Mouse (Mus musculus) liver, embryonic 14.5 days (tissue): ENCODE results near the gene Cd28. TPM values are rescaled to one million over a fixed set of nuclear protein-coding genes. Genes with fewer than 3 reads are reported as not detected.

Experiments
- ATAC-seq: fragments of 200-750 bp; cut with Nextera tagmentation; 2 replicates; pipeline ENCODE4 v1.8.0; 2017; ENCODE audit warnings: moderate number of reproducible peaks, mild to moderate bottlenecking, moderate library complexity; ENCODE audit not compliant: insufficient read depth
- DNase-seq, 3 experiments: peaks; one replicate each; pipeline ENCODE4 v3.0.0-alpha.2; 2012 to 2013; ENCODE audit warnings: low read depth in 3 of 3, low spot score in 3 of 3
- H3K27ac ChIP-seq: fragments of 300-500 bp; sonication (generic); 2 replicates; pipeline ENCODE4 v1.5.1; 2014; ENCODE audit warnings: moderate library complexity, mild to moderate bottlenecking, control low read depth, inconsistent platforms
- H3K27me3 ChIP-seq: fragments of 300-500 bp; sonication (generic); 2 replicates; pipeline ENCODE4 v1.6.1; 2014; ENCODE audit warnings: mild to moderate bottlenecking, low read length, moderate library complexity; ENCODE audit not compliant: control insufficient read depth, insufficient read depth
- H3K36me3 ChIP-seq: fragments of 300-500 bp; sonication (generic); replicated peaks from 2 replicates; pipeline ENCODE4 v1.6.1; 2014; ENCODE audit warnings: low read depth; ENCODE audit not compliant: control insufficient read depth, insufficient read depth
- H3K4me1 ChIP-seq, 2 experiments: fragments of 200-500 bp in 1 of 2; fragments of 300-500 bp in 1 of 2; sonication (generic) in 1 of 2; replicated peaks; 2 replicates each; pipeline ENCODE4 v1.6.1; 2012 to 2014; ENCODE audit warnings: antibody characterized with exemption in 1 of 2, inconsistent platforms in 1 of 2, low read length in 1 of 2; ENCODE audit not compliant: control insufficient read depth in 2 of 2, insufficient read depth in 2 of 2
- H3K4me2 ChIP-seq: fragments of 300-500 bp; sonication (generic); 2 replicates; pipeline ENCODE4 v1.6.1; 2014; ENCODE audit warnings: low read depth, mild to moderate bottlenecking, control low read depth, moderate library complexity
- H3K4me3 ChIP-seq, 2 experiments: fragments of 200-500 bp in 1 of 2; fragments of 300-500 bp in 1 of 2; sonication (generic) in 1 of 2; 2 replicates each; pipeline ENCODE4 v1.5.1; 2012 to 2014; ENCODE audit warnings: low read depth in 2 of 2, low read length in 2 of 2, mild to moderate bottlenecking in 2 of 2, control low read depth in 1 of 2, inconsistent platforms in 1 of 2, moderate library complexity in 1 of 2; ENCODE audit not compliant: insufficient read depth in 1 of 2
- H3K9ac ChIP-seq: fragments of 300-500 bp; sonication (generic); replicated peaks from 2 replicates; pipeline ENCODE4 v1.6.1; 2014; ENCODE audit warnings: mild to moderate bottlenecking, control low read depth, moderate library complexity
- H3K9me3 ChIP-seq: fragments of 300-500 bp; sonication (generic); 2 replicates; pipeline ENCODE4 v1.6.1; 2016; ENCODE audit warnings: low read length, mixed read lengths; ENCODE audit not compliant: control insufficient read depth
- CTCF ChIP-seq: IDR thresholded peaks from 2 replicates; pipeline ENCODE4 v1.5.1; 2016; ENCODE audit warnings: antibody characterized with exemption, low read depth, control low read depth
- EP300 ChIP-seq: IDR thresholded peaks from 2 replicates; pipeline ENCODE4 v1.6.1; 2016; ENCODE audit warnings: antibody characterized with exemption, low read depth
- WGBS: fragments of 180-500 bp; shearing (Covaris S2); extraction: QIAGEN DNeasy Blood & Tissue Kit; methylation state at CpG from one replicate; pipeline ENCODE4 v1.1.7; 2014; ENCODE audit not compliant: insufficient replicate concordance; 5-methylcytosine and 5-hydroxymethylcytosine counted together
- polyA plus RNA-seq, 2 experiments: library from polyadenylated mRNA; depleted of rRNA in 1 of 2; stranded (reverse) in 1 of 2; unstranded in 1 of 2; fragments of >200 nt; fragmentation: Nextera tagmentation in 1 of 2; extraction: Ambion mirVana in 1 of 2; gene quantifications; 2 replicates each; pipeline versions ENCODE4 v1.2.1 to v1.2.3; 2012 to 2014

Cd28 gene
- polyA plus RNA-seq, 2 experiments = 0.04 TPM; not detected in 1

DNA sequence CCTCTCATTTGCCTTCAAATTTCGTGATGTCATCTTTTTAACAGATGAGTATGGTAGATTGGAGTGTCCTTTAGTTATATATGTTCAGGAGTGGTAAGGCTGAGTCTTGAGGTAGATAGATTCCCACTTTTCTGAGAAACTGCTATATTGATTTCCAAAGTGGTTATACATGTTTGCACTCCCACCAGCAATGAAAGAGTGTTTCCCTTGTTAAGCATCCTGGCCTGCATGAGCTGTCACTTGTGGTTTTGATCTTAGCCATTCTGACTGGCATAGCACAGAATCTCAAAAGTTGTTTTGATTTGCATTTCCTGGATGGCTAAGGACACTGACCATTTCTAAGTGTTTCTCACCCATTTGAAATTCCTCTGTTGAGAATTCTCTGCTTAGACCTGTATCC lies 27.7 kb downstream of the Cd28 start:
- no peak overlapping the region for H3K4me2 ChIP-seq
- no peak overlapping the region for H3K27ac ChIP-seq
- no peak overlapping the region for H3K9ac ChIP-seq
- no peaks in the 10 kb centered on the region for H3K9me3 ChIP-seq
- 24% methylated on average over 1 of the region's 1 CpGs for WGBS
- ATAC-seq = no peak
- no peaks in the 10 kb centered on the region for H3K27me3 ChIP-seq
- no peak for DNase-seq
- no peaks in the 10 kb centered on the region for H3K4me1 ChIP-seq
- H3K4me3 ChIP-seq = no peak overlapping the region
- no peak for TF ChIP-seq CTCF
- no peak for TF ChIP-seq EP300
- H3K36me3 ChIP-seq = no peaks in the 10 kb centered on the region

DNA sequence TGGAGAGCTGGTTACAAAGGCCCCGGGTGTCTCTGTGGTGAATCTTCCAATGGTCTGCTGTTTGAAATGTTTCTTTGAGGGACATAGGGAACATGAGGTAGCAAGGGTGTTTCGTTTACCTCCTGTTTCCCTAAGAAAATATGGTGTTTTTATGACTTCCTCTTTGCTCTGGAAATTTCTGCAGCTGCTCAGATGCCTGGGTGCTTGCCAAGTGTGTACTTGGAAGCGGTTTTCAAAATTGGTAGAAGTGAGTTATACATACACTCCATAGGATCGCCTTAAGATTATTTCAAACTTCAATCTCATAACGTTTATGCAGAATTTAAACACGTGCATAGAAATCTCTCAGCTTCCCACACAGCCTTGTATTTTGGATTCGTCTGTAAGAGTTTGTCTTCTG lies 29.1 kb downstream of the Cd28 start:
- TF ChIP-seq CTCF (no peak), EP300 (no peak)
- Histone ChIP-seq H3K4me2 (no peak overlapping the region), H3K27me3 (no peaks in the 10 kb centered on the region), H3K4me3 (no peak overlapping the region), H3K4me1 (no peaks in the 10 kb centered on the region), H3K9me3 (no peaks in the 10 kb centered on the region), H3K9ac (no peak overlapping the region), H3K36me3 (no peaks in the 10 kb centered on the region), H3K27ac (no peak overlapping the region)
- ATAC-seq = no peak
- no peak for DNase-seq
- 34% methylated on average over 7 of the region's 7 CpGs for WGBS

DNA sequence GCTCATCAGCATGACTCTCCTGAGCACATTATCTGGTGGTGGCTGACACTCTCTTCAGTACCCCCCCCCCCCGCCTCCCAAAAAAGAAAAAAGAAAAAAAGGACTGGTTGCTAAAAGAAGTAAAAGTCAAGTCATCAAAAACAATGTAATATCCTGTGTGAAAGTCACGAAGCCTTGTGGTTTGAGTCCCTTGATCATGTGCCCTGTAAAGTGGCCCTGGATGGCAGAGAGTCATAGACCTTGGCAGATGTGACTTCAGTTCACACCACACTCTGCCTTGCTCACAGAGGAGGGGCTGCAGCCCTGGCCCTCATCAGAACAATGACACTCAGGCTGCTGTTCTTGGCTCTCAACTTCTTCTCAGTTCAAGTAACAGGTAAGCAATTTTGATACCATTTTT lies 29.6 kb downstream of the Cd28 start:
- no peaks in the 10 kb centered on the region for H3K27me3 ChIP-seq
- ATAC-seq (no peak), DNase-seq (no peak)
- H3K9me3 ChIP-seq = no peaks in the 10 kb centered on the region
- no peak overlapping the region for H3K9ac ChIP-seq
- no peaks in the 10 kb centered on the region for H3K36me3 ChIP-seq
- no peak overlapping the region for H3K27ac ChIP-seq
- 41% methylated on average over 2 of the region's 2 CpGs for WGBS
- no peak overlapping the region for H3K4me2 ChIP-seq
- TF ChIP-seq CTCF (no peak), EP300 (no peak)
- no peaks in the 10 kb centered on the region for H3K4me1 ChIP-seq
- H3K4me3 ChIP-seq = no peak overlapping the region

DNA sequence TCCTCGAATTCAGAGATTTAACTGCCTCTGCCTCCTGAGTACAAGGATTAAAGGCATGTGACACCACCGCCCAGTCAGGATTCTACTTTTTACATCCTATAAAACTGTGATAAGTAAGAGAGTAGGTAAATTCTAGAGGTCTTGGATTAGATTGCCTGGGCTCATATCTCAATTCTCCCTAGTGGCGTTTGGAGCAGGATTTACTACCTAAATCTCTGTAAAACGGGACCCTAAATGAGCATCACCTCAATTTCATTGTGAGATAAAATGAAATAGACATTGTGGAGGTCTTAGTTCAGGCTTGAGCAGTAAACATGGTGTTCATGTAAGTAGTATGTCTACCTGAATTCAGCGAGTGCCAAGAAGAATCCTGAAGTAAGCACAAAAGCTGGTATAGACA lies 30.3 kb downstream of the Cd28 start:
- ATAC-seq = no peak
- WGBS = 56% methylated on average over 5 of the region's 5 CpGs

DNA sequence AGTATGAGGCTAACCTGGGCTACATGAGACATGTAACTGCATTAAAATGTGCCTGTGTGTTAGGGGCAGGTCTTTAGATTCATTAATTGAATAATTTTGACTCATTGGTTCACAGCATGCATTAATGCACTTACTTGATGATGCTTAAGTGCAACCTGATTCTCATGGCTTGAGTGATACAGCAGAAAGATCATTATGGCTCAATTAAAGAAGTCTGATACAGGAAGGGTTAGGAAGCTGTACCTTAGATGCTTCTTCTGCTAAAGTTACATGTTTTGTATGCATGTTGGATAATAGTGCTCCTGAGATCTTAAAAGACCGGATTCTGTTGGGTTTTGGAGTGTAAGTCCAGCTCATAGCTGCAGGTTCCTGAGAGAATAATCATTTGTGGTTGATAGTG lies 31.7 kb downstream of the Cd28 start:
- H3K36me3 ChIP-seq = no peaks in the 10 kb centered on the region
- no peaks in the 10 kb centered on the region for H3K4me1 ChIP-seq
- H3K9ac ChIP-seq = no peak overlapping the region
- 75% methylated on average over 1 of the region's 1 CpGs for WGBS
- ATAC-seq (no peak), DNase-seq (no peak)
- no peak overlapping the region for H3K27ac ChIP-seq
- no peaks in the 10 kb centered on the region for H3K9me3 ChIP-seq
- no peak overlapping the region for H3K4me3 ChIP-seq
- TF ChIP-seq EP300 = no peak
- TF ChIP-seq CTCF = no peak
- H3K27me3 ChIP-seq = no peaks in the 10 kb centered on the region
- no peak overlapping the region for H3K4me2 ChIP-seq

More for the DNA sequence above, 30.3 kb downstream of the Cd28 start:
- Histone ChIP-seq H3K27me3 (no peaks in the 10 kb centered on the region), H3K4me3 (no peak overlapping the region), H3K9me3 (no peaks in the 10 kb centered on the region), H3K4me2 (no peak overlapping the region), H3K4me1 (no peaks in the 10 kb centered on the region), H3K27ac (no peak overlapping the region), H3K36me3 (no peaks in the 10 kb centered on the region), H3K9ac (no peak overlapping the region)
- no peak for DNase-seq
- TF ChIP-seq EP300 (no peak), CTCF (no peak)
